Comparison of ENCODE assay signal across 23 mouse cellular contexts in the genomic region with DNA sequence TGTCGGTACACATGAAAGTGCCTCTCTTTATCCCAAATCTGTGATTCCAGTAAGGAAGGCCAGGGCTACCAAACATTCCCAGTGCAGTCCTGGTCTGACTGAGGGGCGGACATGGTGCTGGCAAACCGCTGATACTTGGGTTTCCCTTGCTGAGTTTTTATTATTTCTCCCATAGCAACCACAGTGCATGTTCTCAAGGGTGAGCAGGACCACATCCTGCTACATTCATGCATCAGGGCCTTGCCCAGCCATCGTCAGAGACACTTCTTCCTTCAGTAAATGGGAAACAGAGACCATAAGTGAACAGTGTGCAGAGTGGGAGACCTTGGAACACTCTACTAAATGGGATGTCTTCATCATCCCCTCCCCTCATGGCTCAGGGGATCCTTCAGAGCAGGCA.
DNase-seq lines count a peak whose midpoint lies in the region; ATAC-seq and TF ChIP-seq lines count a peak whose summit lies in the region.
"Had no signal": no experiment of that assay in that cellular context is flagged by ENCODE, and none has a peak within 500 bp of the region (broad histone marks: within the 10 kb centered on the region; RNA-seq: fewer than 3 reads in every experiment).

No protein-coding gene starts in this region.

- peak; percentile 92 for ATAC-seq in activated CD4-positive, CD25-positive, alpha-beta regulatory T cell, adult 4 months
- peak; percentile 96 for ATAC-seq in inflammation-experienced regulatory T-cells, adult 6 months
- ATAC-seq in neutrophil, adult 5-6 weeks (ENCODE audit: extremely low read depth, insufficient number of reproducible peaks, low FRiP score, poor library complexity, severe bottlenecking), result peak; percentile 56; the same call in 1 of the 2 replicates
- no peak for ATAC-seq in hindbrain, embryonic 16.5 days
- ATAC-seq: forebrain, embryonic 15.5 days; hindbrain, postnatal 0 days; intestine, embryonic 16.5 days had no signal

- no peak overlapping the region for H3K4me3 ChIP-seq in hindbrain, embryonic 16.5 days (ENCODE audit: low read length)
- no peak overlapping the region for H3K4me3 ChIP-seq in lung, adult 2 months (replicated peaks; ENCODE audit: extremely low read depth, low read depth, low read length)
- H3K4me3 ChIP-seq: embryonic facial prominence, embryonic 12.5 days; forebrain, embryonic 15.5 days; heart, embryonic 12.5 days; hindbrain, embryonic 12.5 days had no signal

- DNase-seq in CD4-positive, CD25-positive, alpha-beta regulatory T cell, adult 2 months (ENCODE audit: low read depth, low spot score), result peak; percentile 61
- DNase-seq in layer of hippocampus, postnatal 10 days (ENCODE audit: low spot score in 2 of 2), result no peak
- DNase-seq in testis, postnatal 14 days (ENCODE audit: low spot score), result no peak
- no peak for DNase-seq in lung, adult 2 months
- DNase-seq: adrenal gland, postnatal 10 days; cerebellum, adult 11-12 months; cerebellum, adult 9-11 months; embryo, embryonic 11 days; gastrocnemius, postnatal 10 days; heart, adult 18-20 months; heart, postnatal 36 days; kidney, adult 2 months had no signal

- no peaks in the 10 kb centered on the region for H3K27me3 ChIP-seq in hindbrain, embryonic 16.5 days (replicated peaks; ENCODE audit: control insufficient read depth, insufficient read depth, low read length)
- H3K27me3 ChIP-seq: CH12.LX; embryonic facial prominence, embryonic 12.5 days; forebrain, embryonic 15.5 days; heart, embryonic 12.5 days; hindbrain, embryonic 12.5 days had no signal

- TF ChIP-seq CTCF in lung, adult 2 months (IDR thresholded peaks at IDR 0.05; ENCODE audit: insufficient read depth, low read length), result no peak

- H3K4me2 ChIP-seq in hindbrain, embryonic 16.5 days (ENCODE audit: low read length), result no peak overlapping the region
- H3K4me2 ChIP-seq: embryonic facial prominence, embryonic 12.5 days; forebrain, embryonic 15.5 days; heart, embryonic 12.5 days; hindbrain, embryonic 12.5 days had no signal

- H3K4me1 ChIP-seq in hindbrain, embryonic 16.5 days (ENCODE audit: control insufficient read depth, insufficient read depth, low read depth, low read length), result no peaks in the 10 kb centered on the region
- no peaks in the 10 kb centered on the region for H3K4me1 ChIP-seq in lung, adult 2 months (ENCODE audit: control insufficient read depth, insufficient read depth, low read length)
- H3K4me1 ChIP-seq: embryonic facial prominence, embryonic 12.5 days; forebrain, embryonic 15.5 days; hindbrain, embryonic 12.5 days had no signal

- H3K36me3 ChIP-seq in hindbrain, embryonic 16.5 days (ENCODE audit: control insufficient read depth, insufficient read depth, low read length), result no peaks in the 10 kb centered on the region
- H3K36me3 ChIP-seq: embryonic facial prominence, embryonic 12.5 days; forebrain, embryonic 15.5 days; heart, embryonic 12.5 days had no signal

- 85% methylated on average over 4 of the region's 4 CpGs for WGBS in hindbrain, embryonic 16.5 days
- WGBS in lung, adult 2 months, result 75% methylated on average over 4 of the region's 4 CpGs

- H3K9me3 ChIP-seq in hindbrain, embryonic 16.5 days (ENCODE audit: control insufficient read depth, low read length), result no peaks in the 10 kb centered on the region
- H3K9me3 ChIP-seq: embryonic facial prominence, embryonic 12.5 days; forebrain, embryonic 15.5 days; heart, embryonic 12.5 days; hindbrain, embryonic 12.5 days had no signal

- H3K27ac ChIP-seq in hindbrain, embryonic 16.5 days (ENCODE audit: low read depth, low read length), result no peak overlapping the region
- H3K27ac ChIP-seq: embryonic facial prominence, embryonic 12.5 days; forebrain, embryonic 15.5 days; hindbrain, embryonic 12.5 days; hindbrain, postnatal 0 days had no signal

- no peak for TF ChIP-seq POLR2A in lung, adult 2 months (IDR thresholded peaks at IDR 0.05; ENCODE audit: borderline replicate concordance, extremely low read depth, low read depth, low read length)

- no peak overlapping the region for H3K9ac ChIP-seq in hindbrain, embryonic 16.5 days (ENCODE audit: low read depth, low read length)
- H3K9ac ChIP-seq: embryonic facial prominence, embryonic 12.5 days; forebrain, embryonic 15.5 days; heart, embryonic 12.5 days; hindbrain, embryonic 12.5 days had no signal
